Mouse (Mus musculus) embryonic fibroblast, embryonic 13.5 days (primary cell): ENCODE results near the gene Hacl1.

ENCODE experiments used
- CTCF ChIP-seq: IDR thresholded peaks from 2 replicates; pipeline ENCODE4 v1.5.1; 2011; ENCODE audit warnings: mild to moderate bottlenecking, control low read depth, low read length, moderate library complexity, borderline replicate concordance; ENCODE audit not compliant: insufficient read depth
- POLR2A ChIP-seq: IDR thresholded peaks from 2 replicates; pipeline ENCODE4 v1.6.1; 2011; ENCODE audit warnings: low read depth, mild to moderate bottlenecking, control low read depth, low read length, moderate library complexity

- TF ChIP-seq CTCF: no peak
- no peak for TF ChIP-seq POLR2A
Observed at GRCm38 (mm10) chr14:31565478-31566212, 75.4 kb downstream of the Hacl1 start.
